Mouse (Mus musculus): ENCODE results near the gene Kcnd3.

DNA sequence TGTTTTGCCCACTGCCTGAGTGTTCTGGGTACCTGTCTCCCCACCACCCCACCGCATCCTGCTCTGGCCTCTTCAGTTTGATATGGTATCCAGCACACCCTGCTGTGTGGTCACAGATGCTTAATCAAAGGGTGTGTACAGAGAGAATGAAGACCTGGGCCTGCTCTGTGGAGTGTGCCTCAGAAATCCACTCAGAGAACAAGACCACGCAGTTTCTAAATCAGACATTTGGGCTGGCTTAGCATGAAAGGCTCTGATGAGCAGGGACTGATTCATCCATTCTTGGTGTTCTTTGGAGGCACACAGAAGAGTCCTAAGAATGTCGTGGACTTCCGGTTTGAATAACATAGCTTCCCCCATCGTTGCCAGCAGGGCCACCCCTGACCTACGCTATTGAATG lies 86.3 kb downstream of the Kcnd3 start:
- TF ChIP-seq CTCF (IDR thresholded peaks at IDR 0.05; ENCODE audit: low read depth), result no peak
- no peak for TF ChIP-seq EP300 (IDR thresholded peaks at IDR 0.05; ENCODE audit: low read depth)
